Mouse (Mus musculus) limb, embryonic 14.5 days (tissue): ENCODE data around the gene Fbxl8. TPM values are rescaled to one million over a fixed set of nuclear protein-coding genes. Genes with fewer than 3 reads are reported as not detected.

Experiments used
- ATAC-seq: fragments of 200-750 bp; cut with Nextera tagmentation; 2 replicates; pipeline ENCODE4 v1.8.0; 2017; ENCODE audit warnings: low read depth, moderate number of reproducible peaks, moderate TSS enrichment; ENCODE audit not compliant: low FRiP score
- DNase-seq: peaks from one replicate; pipeline ENCODE4 v3.0.0-alpha.2; 2015; ENCODE audit warnings: low spot score
- H3K27ac ChIP-seq: fragments of 300-500 bp; sonication (generic); replicated peaks from 2 replicates; pipeline ENCODE4 v1.5.1; 2014; ENCODE audit warnings: low read depth, mild to moderate bottlenecking, low read length, moderate library complexity, mixed read lengths
- H3K27me3 ChIP-seq: fragments of 300-500 bp; sonication (generic); 2 replicates; pipeline ENCODE4 v1.6.1; 2014; ENCODE audit warnings: low read length, mixed read lengths; ENCODE audit not compliant: control insufficient read depth, insufficient read depth
- H3K36me3 ChIP-seq: fragments of 300-500 bp; sonication (generic); 2 replicates; pipeline ENCODE4 v1.6.1; 2014; ENCODE audit warnings: mild to moderate bottlenecking, low read length, moderate library complexity, mixed read lengths; ENCODE audit not compliant: control insufficient read depth, insufficient read depth
- H3K4me1 ChIP-seq: fragments of 300-500 bp; sonication (generic); 2 replicates; pipeline ENCODE4 v1.6.1; 2014; ENCODE audit warnings: antibody characterized with exemption, low read length, mixed read lengths; ENCODE audit not compliant: control insufficient read depth, insufficient read depth
- H3K4me2 ChIP-seq: fragments of 300-500 bp; sonication (generic); replicated peaks from 2 replicates; pipeline ENCODE4 v1.6.1; 2014; ENCODE audit warnings: low read depth, mild to moderate bottlenecking, low read length, moderate library complexity; ENCODE audit not compliant: severe bottlenecking
- H3K4me3 ChIP-seq: fragments of 300-500 bp; sonication (generic); replicated peaks from 2 replicates; pipeline ENCODE4 v1.5.1; 2014; ENCODE audit warnings: low read length
- H3K9ac ChIP-seq: fragments of 300-500 bp; sonication (generic); 2 replicates; pipeline ENCODE4 v1.6.1; 2014; ENCODE audit warnings: mild to moderate bottlenecking, low read depth, low read length, moderate library complexity; ENCODE audit not compliant: severe bottlenecking
- H3K9me3 ChIP-seq: fragments of 300-500 bp; sonication (generic); 2 replicates; pipeline ENCODE4 v1.6.1; 2016; ENCODE audit warnings: low read length; ENCODE audit not compliant: control insufficient read depth
- POLR2A ChIP-seq: fragments of 200-500 bp; IDR thresholded peaks from 2 replicates; pipeline ENCODE4 v1.8.0; 2012; ENCODE audit warnings: inconsistent platforms, mild to moderate bottlenecking, moderate library complexity, borderline replicate concordance; ENCODE audit not compliant: insufficient read depth, insufficient read length; ENCODE audit errors: extremely low read depth
- WGBS: fragments of 180-500 bp; shearing (Covaris S2); extraction: QIAGEN DNeasy Blood & Tissue Kit; methylation state at CpG from one replicate; pipeline ENCODE4 v1.1.7; 2014; 5-methylcytosine and 5-hydroxymethylcytosine counted together
- polyA plus RNA-seq, 2 experiments: library from polyadenylated mRNA; depleted of rRNA in 1 of 2; stranded (reverse) in 1 of 2; unstranded in 1 of 2; fragments of >200 nt; fragmentation: Nextera tagmentation in 1 of 2; extraction: Ambion mirVana in 1 of 2; gene quantifications; 2 replicates each; pipeline versions ENCODE4 v1.2.1 to v1.2.3; 2012 to 2014

Fbxl8 gene
- polyA plus RNA-seq, 2 experiments = 2.9 to 4.0 TPM

DNA sequence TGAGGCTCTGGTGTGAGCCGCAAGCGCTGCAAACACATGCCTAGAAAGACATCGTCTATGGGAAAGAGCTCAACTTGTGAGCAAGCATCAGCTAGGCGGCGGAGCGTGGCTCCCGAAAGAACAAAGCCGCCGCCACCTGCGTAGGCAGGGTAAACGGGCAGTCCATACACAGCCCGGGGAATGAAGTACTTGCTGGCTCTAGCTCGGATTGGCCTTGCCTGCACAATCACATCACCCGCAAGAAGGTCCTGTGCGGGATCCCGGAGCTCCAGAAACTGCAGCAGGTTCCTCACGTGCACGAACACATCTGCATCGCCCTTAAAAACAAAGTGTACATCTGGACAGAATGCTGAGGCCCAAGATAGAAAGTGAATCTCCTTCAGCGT lies 10.7 kb upstream of the Fbxl8 start:
- Histone ChIP-seq H3K4me3 (peak overlapping the region; percentile 65), H3K4me2 (peak overlapping the region; percentile 83), H3K36me3 (peaks cover 49% of the 10 kb centered on the region), H3K27ac (peak overlapping the region; percentile 91; the same call in 1 of the 2 replicates), H3K4me1 (peaks cover 14% of the 10 kb centered on the region), H3K9ac (peak overlapping the region; percentile 83; the same call in 1 of the 2 replicates), H3K27me3 (peaks cover 17% of the 10 kb centered on the region), H3K9me3 (no peaks in the 10 kb centered on the region)
- no peak for TF ChIP-seq POLR2A
- ATAC-seq (no peak), DNase-seq (no peak)
- 33% methylated on average over 20 of the region's 20 CpGs for WGBS

DNA sequence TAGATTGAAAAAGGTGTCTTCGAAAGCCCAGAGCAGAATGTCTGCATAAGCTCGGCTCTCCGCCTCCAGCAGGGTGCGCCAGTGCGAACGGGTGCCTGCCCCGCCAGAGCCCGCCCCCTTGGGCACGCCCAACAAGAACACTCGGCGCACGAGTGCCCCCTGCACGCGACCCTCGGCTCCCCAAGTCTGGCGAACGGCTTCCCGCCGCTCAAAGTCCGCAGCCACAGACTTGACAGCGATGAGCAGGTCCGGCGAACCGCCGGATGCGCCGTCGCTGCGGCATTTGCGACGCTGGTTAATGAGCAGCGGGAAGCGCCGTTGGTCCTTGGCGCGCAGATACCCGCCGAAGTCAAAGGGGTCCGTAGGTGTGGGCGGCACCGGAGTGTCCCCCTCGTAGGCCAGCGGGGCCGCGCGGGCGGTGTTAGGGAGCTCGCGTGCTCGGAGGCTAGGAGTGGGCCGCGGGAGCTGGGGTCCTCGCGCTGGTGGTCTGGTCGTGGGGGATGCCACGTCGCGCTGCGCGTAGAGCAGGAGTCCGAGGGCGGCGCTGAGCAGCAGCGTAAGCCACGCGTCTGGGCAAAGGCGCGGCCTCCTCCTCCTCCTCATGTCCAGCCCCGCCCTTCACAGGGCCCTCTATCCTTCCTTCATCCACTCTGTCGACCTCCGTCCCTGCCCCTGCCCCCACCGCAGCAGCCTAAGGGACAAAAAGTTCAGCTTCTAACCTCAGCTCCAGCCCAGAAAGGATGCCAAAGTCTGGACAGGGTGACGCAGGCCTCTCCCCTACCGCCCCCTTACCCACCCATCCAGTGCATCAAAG lies 10.1 kb upstream of the Fbxl8 start:
- WGBS = under 1% methylated on average over 44 of the region's 74 CpGs
- 0 out of 2 replicates have a peak, but pooled peaks have one; percentile 29 for TF ChIP-seq POLR2A
- ATAC-seq = peak; percentile 88

GRCm38 (mm10) chr8:105254966-105255350 lies 9.5 kb upstream of the Fbxl8 start, which contains the start of gene B3gnt9:
TSS of gene B3gnt9 (minus strand) at chr8:105255153.
- Histone ChIP-seq H3K4me3 (peak within 1 kb of the TSS; percentile 65), H3K9ac (peak within 1 kb of the TSS; percentile 83), H3K9me3 (no peaks in the 10 kb centered on the region), H3K4me2 (peak within 1 kb of the TSS; percentile 83), H3K27ac (peak within 1 kb of the TSS; percentile 91), H3K27me3 (peaks cover 29% of the 10 kb centered on the region), H3K4me1 (peaks cover 24% of the 10 kb centered on the region), H3K36me3 (peaks cover 37% of the 10 kb centered on the region)
- no peak for TF ChIP-seq POLR2A
- peak; percentile 78 for ATAC-seq
- WGBS = under 1% methylated on average over 14 of the region's 14 CpGs
- peak; percentile 84 for DNase-seq

More for the DNA sequence above, 10.1 kb upstream of the Fbxl8 start:
- H3K9ac ChIP-seq = peak overlapping the region; percentile 83
- peaks cover 43% of the 10 kb centered on the region for H3K36me3 ChIP-seq
- H3K27me3 ChIP-seq = peaks cover 23% of the 10 kb centered on the region
- DNase-seq = peak; percentile 90
- H3K4me1 ChIP-seq = peaks cover 20% of the 10 kb centered on the region
- H3K4me2 ChIP-seq = peak overlapping the region; percentile 83
- no peaks in the 10 kb centered on the region for H3K9me3 ChIP-seq
- H3K27ac ChIP-seq = peak overlapping the region; percentile 91
- H3K4me3 ChIP-seq = peak overlapping the region; percentile 65

DNA sequence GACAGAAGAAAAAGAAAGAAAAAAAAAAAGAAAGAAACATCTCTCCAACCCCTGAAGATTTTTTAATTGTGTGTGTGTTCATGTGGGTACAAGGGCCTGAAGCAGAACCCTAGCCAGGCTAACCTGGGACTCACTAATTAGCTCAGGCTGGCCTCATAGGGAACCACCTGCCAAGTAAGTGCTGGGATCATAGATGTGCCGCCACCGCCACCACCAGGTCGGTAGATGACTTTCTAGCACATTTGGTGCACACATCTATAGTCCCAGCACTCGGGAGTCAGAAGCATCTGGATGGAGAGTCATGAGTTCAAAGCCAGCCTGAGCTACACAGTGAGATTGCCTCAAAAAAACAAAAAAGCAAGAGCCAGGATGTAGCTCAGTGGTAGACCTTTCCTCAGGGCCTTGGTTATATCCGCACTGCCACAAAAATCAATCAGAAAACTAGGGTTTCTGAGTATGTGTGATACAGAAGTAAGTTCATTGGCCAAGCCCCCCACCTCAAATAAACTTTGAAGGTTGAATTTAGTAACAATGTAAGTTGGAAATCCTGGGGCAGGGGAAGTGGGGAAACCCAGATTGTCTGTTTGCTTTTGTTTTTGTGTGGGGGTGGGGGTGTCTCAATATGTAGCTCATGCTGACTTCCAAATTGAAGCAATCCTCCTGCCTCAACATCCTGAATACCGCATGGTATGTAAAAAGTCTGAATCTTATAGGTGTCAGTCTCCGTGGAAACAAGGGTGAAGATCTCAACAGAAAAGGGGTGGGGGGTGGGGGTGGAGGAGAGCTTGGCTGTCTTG lies 6.9 kb upstream of the Fbxl8 start:
- H3K36me3 ChIP-seq = peaks cover 13% of the 10 kb centered on the region
- no peak overlapping the region for H3K4me2 ChIP-seq
- ATAC-seq (no peak), DNase-seq (no peak)
- peaks cover 42% of the 10 kb centered on the region for H3K27me3 ChIP-seq
- no peak overlapping the region for H3K9ac ChIP-seq
- peaks cover 24% of the 10 kb centered on the region for H3K4me1 ChIP-seq
- H3K27ac ChIP-seq = no peak overlapping the region
- no peak overlapping the region for H3K4me3 ChIP-seq
- H3K9me3 ChIP-seq = no peaks in the 10 kb centered on the region; the same call in 1 of the 2 replicates
- 72% methylated on average over 7 of the region's 7 CpGs for WGBS
- no peak for TF ChIP-seq POLR2A
